Mouse (Mus musculus): ENCODE measurements around the gene Terb2. TPM values are rescaled to one million over a fixed set of nuclear protein-coding genes. Genes with fewer than 3 reads are reported as not detected.

Terb2 gene
- not detected for polyA plus RNA-seq (2014; fragmentation: Illumina TruSeq; extraction: RNeasy Lipid Tissue Mini Kit (QIAGEN cat#74804); ENCODE audit: low read depth, low replicate concordance)

GRCm38 (mm10) chr2:122186106-122186505 is at the start of gene Terb2, which contains the start of gene Patl2:
Gene Terb2 (plus strand): TSS chr2:122186272.
Gene Patl2 (minus strand): TSS chr2:122186189.

GRCm38 (mm10) chr2:122147508-122148241 is 38.4 kb upstream of the Terb2 start, which contains the start of gene B2m:
Gene B2m (plus strand): TSS chr2:122147686.

GRCm38 (mm10) chr2:122160680-122161079 is 25.4 kb upstream of the Terb2 start, which contains the start of gene Trim69:
Gene Trim69 (plus strand): TSS chr2:122160700.

GRCm38 (mm10) chr2:122234611-122235288 is 48.7 kb downstream of the Terb2 start, which contains the start of gene Sord:
Gene Sord (plus strand): TSS chr2:122234749.

Other genes with a start within 250 kb of the Terb2 start
- gene Ctdspl2, start 230.3 kb upstream of the Terb2 start, polyA plus RNA-seq (2014; fragmentation: Illumina TruSeq; extraction: RNeasy Lipid Tissue Mini Kit (QIAGEN cat#74804); ENCODE audit: low read depth, low replicate concordance): 12.1 TPM
- gene Mageb3, start 230.2 kb upstream of the Terb2 start, polyA plus RNA-seq (2014; fragmentation: Illumina TruSeq; extraction: RNeasy Lipid Tissue Mini Kit (QIAGEN cat#74804); ENCODE audit: low read depth, low replicate concordance): not detected
- 16.7 TPM for gene Eif3j1, start 157.7 kb upstream of the Terb2 start, polyA plus RNA-seq (2014; fragmentation: Illumina TruSeq; extraction: RNeasy Lipid Tissue Mini Kit (QIAGEN cat#74804); ENCODE audit: low read depth, low replicate concordance)
- 13.2 TPM for gene Spg11, start 67.9 kb upstream of the Terb2 start, polyA plus RNA-seq (2014; fragmentation: Illumina TruSeq; extraction: RNeasy Lipid Tissue Mini Kit (QIAGEN cat#74804); ENCODE audit: low read depth, low replicate concordance)
- gene B2m, start 38.6 kb upstream of the Terb2 start, polyA plus RNA-seq (2014; fragmentation: Illumina TruSeq; extraction: RNeasy Lipid Tissue Mini Kit (QIAGEN cat#74804); ENCODE audit: low read depth, low replicate concordance): 2,912 TPM
- gene Trim69, start 25.6 kb upstream of the Terb2 start, polyA plus RNA-seq (2014; fragmentation: Illumina TruSeq; extraction: RNeasy Lipid Tissue Mini Kit (QIAGEN cat#74804); ENCODE audit: low read depth, low replicate concordance): 2.5 TPM
- 0.20 TPM for gene Patl2, start 83 bp upstream of the Terb2 start, polyA plus RNA-seq (2014; fragmentation: Illumina TruSeq; extraction: RNeasy Lipid Tissue Mini Kit (QIAGEN cat#74804); ENCODE audit: low read depth, low replicate concordance)
- 86.4 TPM for gene Sord, start 48.5 kb downstream of the Terb2 start, polyA plus RNA-seq (2014; fragmentation: Illumina TruSeq; extraction: RNeasy Lipid Tissue Mini Kit (QIAGEN cat#74804); ENCODE audit: low read depth, low replicate concordance)
- 0.24 TPM for gene Duox2, start 112.2 kb downstream of the Terb2 start, polyA plus RNA-seq (2014; fragmentation: Illumina TruSeq; extraction: RNeasy Lipid Tissue Mini Kit (QIAGEN cat#74804); ENCODE audit: low read depth, low replicate concordance)
- gene Duoxa2, start 112.6 kb downstream of the Terb2 start, polyA plus RNA-seq (2014; fragmentation: Illumina TruSeq; extraction: RNeasy Lipid Tissue Mini Kit (QIAGEN cat#74804); ENCODE audit: low read depth, low replicate concordance): not detected
- 1.0 TPM for gene Duoxa1, start 127.5 kb downstream of the Terb2 start, polyA plus RNA-seq (2014; fragmentation: Illumina TruSeq; extraction: RNeasy Lipid Tissue Mini Kit (QIAGEN cat#74804); ENCODE audit: low read depth, low replicate concordance)
- gene Duox1, start 129.4 kb downstream of the Terb2 start, polyA plus RNA-seq (2014; fragmentation: Illumina TruSeq; extraction: RNeasy Lipid Tissue Mini Kit (QIAGEN cat#74804); ENCODE audit: low read depth, low replicate concordance): 0.09 TPM
- 15.8 TPM for gene Shf, start 182.9 kb downstream of the Terb2 start, polyA plus RNA-seq (2014; fragmentation: Illumina TruSeq; extraction: RNeasy Lipid Tissue Mini Kit (QIAGEN cat#74804); ENCODE audit: low read depth, low replicate concordance)
- gene Slc28a2, start 240.2 kb downstream of the Terb2 start, polyA plus RNA-seq (2014; fragmentation: Illumina TruSeq; extraction: RNeasy Lipid Tissue Mini Kit (QIAGEN cat#74804); ENCODE audit: low read depth, low replicate concordance): 13.3 TPM

Data from adipose tissue, adult 10 weeks (tissue).